Mouse (Mus musculus) midbrain, embryonic 12.5 days (tissue): ENCODE data around the gene Akirin1. TPM values are rescaled to one million over a fixed set of nuclear protein-coding genes. Genes with fewer than 3 reads are reported as not detected.
A peak's percentile ranks its signal among the peaks of the same experiment; 100 is the strongest.

ENCODE experiments used
- ATAC-seq: fragments of 200-750 bp; cut with Nextera tagmentation; 2 replicates; pipeline ENCODE4 v1.8.0; 2017; ENCODE audit warnings: low read depth, moderate TSS enrichment, moderate library complexity; ENCODE audit not compliant: low FRiP score
- H3K27ac ChIP-seq: fragments of 300-500 bp; sonication (generic); replicated peaks from 2 replicates; pipeline ENCODE4 v1.5.1; 2016; ENCODE audit warnings: mild to moderate bottlenecking
- H3K27me3 ChIP-seq: fragments of 300-500 bp; sonication (generic); 2 replicates; pipeline ENCODE4 v1.6.1; 2016; ENCODE audit warnings: mild to moderate bottlenecking
- H3K36me3 ChIP-seq: fragments of 300-500 bp; sonication (generic); 2 replicates; pipeline ENCODE4 v1.6.1; 2016
- H3K4me1 ChIP-seq: fragments of 300-500 bp; sonication (generic); 2 replicates; pipeline ENCODE4 v1.6.1; 2016
- H3K4me2 ChIP-seq: fragments of 300-500 bp; sonication (generic); replicated peaks from 2 replicates; pipeline ENCODE4 v1.6.1; 2016; ENCODE audit warnings: mild to moderate bottlenecking, moderate library complexity
- H3K4me3 ChIP-seq: fragments of 300-500 bp; sonication (generic); 2 replicates; pipeline ENCODE4 v1.5.1; 2016; ENCODE audit warnings: mild to moderate bottlenecking
- H3K9ac ChIP-seq: fragments of 300-500 bp; sonication (generic); replicated peaks from 2 replicates; pipeline ENCODE4 v1.6.1; 2016; ENCODE audit warnings: mild to moderate bottlenecking, moderate library complexity
- H3K9me3 ChIP-seq: fragments of 300-500 bp; sonication (generic); 2 replicates; pipeline ENCODE4 v1.6.1; 2016; ENCODE audit warnings: mild to moderate bottlenecking
- WGBS: fragments of 180-500 bp; shearing (Covaris S2); methylation state at CpG from one replicate; pipeline ENCODE4 v1.1.7; 2016; 5-methylcytosine and 5-hydroxymethylcytosine counted together
- polyA plus RNA-seq: library from polyadenylated mRNA; unstranded; fragments of >200 nt; fragmentation: Nextera tagmentation; extraction: Ambion mirVana; gene quantifications from 2 replicates; pipeline ENCODE4 v1.2.1, GENCODE M21; 2016

The Akirin1 gene
- polyA plus RNA-seq, 1 experiment from 2014 or later, result 102 TPM

- H3K4me1 ChIP-seq, result peaks cover 16% of the 10 kb centered on the region
- peak overlapping the region; percentile 64 for H3K4me2 ChIP-seq
- H3K9ac ChIP-seq, result peak overlapping the region; percentile 96
- ATAC-seq, result peak; percentile 32
- no peaks in the 10 kb centered on the region for H3K27me3 ChIP-seq
- H3K4me3 ChIP-seq, result peak overlapping the region; percentile 100
- peak overlapping the region; percentile 98 for H3K27ac ChIP-seq
- WGBS, result under 1% methylated on average over 55 of the region's 55 CpGs
- no peaks in the 10 kb centered on the region for H3K36me3 ChIP-seq
- no peaks in the 10 kb centered on the region for H3K9me3 ChIP-seq
Observed at GRCm38 (mm10) chr4:123749484-123750130, 538 bp downstream of the Akirin1 start.

- ATAC-seq, result no peak
- Histone ChIP-seq H3K27me3 (no peaks in the 10 kb centered on the region), H3K4me3 (peak overlapping the region; percentile 100), H3K4me1 (peaks cover 16% of the 10 kb centered on the region), H3K4me2 (peak overlapping the region; percentile 64), H3K27ac (peak overlapping the region; percentile 98), H3K9ac (peak overlapping the region; percentile 96), H3K36me3 (no peaks in the 10 kb centered on the region), H3K9me3 (no peaks in the 10 kb centered on the region)
- 18% methylated on average over 10 of the region's 10 CpGs for WGBS
Observed at GRCm38 (mm10) chr4:123748726-123749415, 1.3 kb downstream of the Akirin1 start.

GRCm38 (mm10) chr4:123745221-123745775 is 4.8 kb downstream of the Akirin1 start:
- H3K27me3 ChIP-seq, result no peaks in the 10 kb centered on the region
- no peak overlapping the region for H3K4me3 ChIP-seq
- H3K4me2 ChIP-seq, result no peak overlapping the region
- ATAC-seq, result no peak
- 96% methylated on average over 4 of the region's 4 CpGs for whole genome bisulfite sequencing
- no peaks in the 10 kb centered on the region for H3K9me3 ChIP-seq
- H3K9ac ChIP-seq, result no peak overlapping the region
- H3K27ac ChIP-seq, result no peak overlapping the region
- H3K36me3 ChIP-seq, result peaks cover 28% of the 10 kb centered on the region
- H3K4me1 ChIP-seq, result peaks cover 11% of the 10 kb centered on the region

- Histone ChIP-seq H3K4me3 (no peak overlapping the region), H3K4me1 (no peaks in the 10 kb centered on the region), H3K9me3 (no peaks in the 10 kb centered on the region), H3K4me2 (no peak overlapping the region), H3K27ac (no peak overlapping the region), H3K36me3 (peaks cover 50% of the 10 kb centered on the region), H3K27me3 (no peaks in the 10 kb centered on the region), H3K9ac (no peak overlapping the region)
- ATAC-seq, result no peak
- WGBS, result 88% methylated on average over 1 of the region's 1 CpGs
Observed at GRCm38 (mm10) chr4:123742891-123743290, 7.3 kb downstream of the Akirin1 start.

GRCm38 (mm10) chr4:123738708-123739107 is 11.4 kb downstream of the Akirin1 start:
- 97% methylated on average over 4 of the region's 4 CpGs for WGBS
- no peak overlapping the region for H3K9ac ChIP-seq
- H3K4me2 ChIP-seq, result no peak overlapping the region
- no peaks in the 10 kb centered on the region for H3K27me3 ChIP-seq
- no peak for ATAC-seq
- H3K27ac ChIP-seq, result no peak overlapping the region
- no peaks in the 10 kb centered on the region for H3K9me3 ChIP-seq
- H3K4me3 ChIP-seq, result no peak overlapping the region
- H3K36me3 ChIP-seq, result peaks cover 76% of the 10 kb centered on the region
- no peaks in the 10 kb centered on the region for H3K4me1 ChIP-seq

GRCm38 (mm10) chr4:123733532-123733931 is 16.6 kb downstream of the Akirin1 start:
- H3K36me3 ChIP-seq, result peaks cover 47% of the 10 kb centered on the region
- H3K4me1 ChIP-seq, result no peaks in the 10 kb centered on the region
- no peaks in the 10 kb centered on the region for H3K27me3 ChIP-seq
- no peak overlapping the region for H3K4me3 ChIP-seq
- no peak overlapping the region for H3K4me2 ChIP-seq
- no peaks in the 10 kb centered on the region for H3K9me3 ChIP-seq
- no peak for ATAC-seq
- no peak overlapping the region for H3K27ac ChIP-seq
- H3K9ac ChIP-seq, result no peak overlapping the region
- WGBS, result 92% methylated on average over 9 of the region's 9 CpGs

GRCm38 (mm10) chr4:123732921-123733320 is 17.2 kb downstream of the Akirin1 start:
- ATAC-seq, result no peak

GRCm38 (mm10) chr4:123732163-123732910 is 17.8 kb downstream of the Akirin1 start:
- Histone ChIP-seq H3K4me2 (no peak overlapping the region), H3K36me3 (peaks cover 37% of the 10 kb centered on the region), H3K9me3 (no peaks in the 10 kb centered on the region), H3K4me3 (no peak overlapping the region), H3K4me1 (no peaks in the 10 kb centered on the region), H3K9ac (no peak overlapping the region), H3K27ac (no peak overlapping the region), H3K27me3 (no peaks in the 10 kb centered on the region)
- no peak for ATAC-seq
- WGBS, result 91% methylated on average over 4 of the region's 4 CpGs

More at GRCm38 (mm10) chr4:123732921-123733320, 17.2 kb downstream of the Akirin1 start:
- Histone ChIP-seq H3K4me1 (no peaks in the 10 kb centered on the region), H3K27ac (no peak overlapping the region), H3K9me3 (no peaks in the 10 kb centered on the region), H3K4me3 (no peak overlapping the region), H3K4me2 (no peak overlapping the region), H3K9ac (no peak overlapping the region), H3K36me3 (peaks cover 41% of the 10 kb centered on the region), H3K27me3 (no peaks in the 10 kb centered on the region)
- 88% methylated on average over 2 of the region's 2 CpGs for WGBS

GRCm38 (mm10) chr4:123721761-123722160 is 28.4 kb downstream of the Akirin1 start:
- Histone ChIP-seq H3K27ac (no peak overlapping the region), H3K27me3 (no peaks in the 10 kb centered on the region), H3K36me3 (no peaks in the 10 kb centered on the region), H3K4me2 (no peak overlapping the region), H3K9me3 (no peaks in the 10 kb centered on the region), H3K9ac (no peak overlapping the region), H3K4me3 (no peak overlapping the region), H3K4me1 (peaks cover 11% of the 10 kb centered on the region)
- ATAC-seq, result no peak
- WGBS, result 87% methylated on average over 4 of the region's 4 CpGs

- H3K9ac ChIP-seq, result peak overlapping the region; percentile 50
- 32% methylated on average over 7 of the region's 7 CpGs for WGBS
- peak overlapping the region; percentile 82 for H3K4me2 ChIP-seq
- 0 out of 2 replicates have a peak overlapping the region, but pooled peaks have one; percentile 22 for H3K27ac ChIP-seq
- peak; percentile 35; the same call in 1 of the 2 replicates for ATAC-seq
- peaks cover 11% of the 10 kb centered on the region for H3K4me1 ChIP-seq
- peaks cover 19% of the 10 kb centered on the region for H3K36me3 ChIP-seq
- H3K4me3 ChIP-seq, result peak overlapping the region; percentile 89
- H3K27me3 ChIP-seq, result no peaks in the 10 kb centered on the region
- no peaks in the 10 kb centered on the region for H3K9me3 ChIP-seq
Observed at GRCm38 (mm10) chr4:123718434-123718780, 31.7 kb downstream of the Akirin1 start.

- Histone ChIP-seq H3K4me3 (peak within 1 kb of the TSS; percentile 89), H3K4me2 (peak within 1 kb of the TSS; percentile 82), H3K36me3 (peaks cover 24% of the 10 kb centered on the region), H3K4me1 (peaks cover 11% of the 10 kb centered on the region), H3K27me3 (no peaks in the 10 kb centered on the region), H3K27ac (0 out of 2 replicates have a peak within 1 kb of the TSS, but pooled peaks have one; percentile 58), H3K9ac (peak within 1 kb of the TSS; percentile 92), H3K9me3 (no peaks in the 10 kb centered on the region)
- ATAC-seq, result peak; percentile 95
- WGBS, result under 1% methylated on average over 40 of the region's 40 CpGs
Observed at GRCm38 (mm10) chr4:123717574-123718433, 32.3 kb downstream of the Akirin1 start, which contains the start of gene Ndufs5. Gene Ndufs5, minus strand, starts transcription at chr4:123718202.
